Mouse (Mus musculus) limb, embryonic 14.5 days (tissue): Measurements from ENCODE around the gene Rnase13. TPM values are rescaled to one million over a fixed set of nuclear protein-coding genes. Genes with fewer than 3 reads are reported as not detected.

Experiments
- ATAC-seq: fragments of 200-750 bp; cut with Nextera tagmentation; 2 replicates; pipeline ENCODE4 v1.8.0; 2017; ENCODE audit warnings: low read depth, moderate number of reproducible peaks, moderate TSS enrichment; ENCODE audit not compliant: low FRiP score
- DNase-seq: peaks from one replicate; pipeline ENCODE4 v3.0.0-alpha.2; 2015; ENCODE audit warnings: low spot score
- H3K27ac ChIP-seq: fragments of 300-500 bp; sonication (generic); replicated peaks from 2 replicates; pipeline ENCODE4 v1.5.1; 2014; ENCODE audit warnings: low read depth, mild to moderate bottlenecking, low read length, moderate library complexity, mixed read lengths
- H3K27me3 ChIP-seq: fragments of 300-500 bp; sonication (generic); 2 replicates; pipeline ENCODE4 v1.6.1; 2014; ENCODE audit warnings: low read length, mixed read lengths; ENCODE audit not compliant: control insufficient read depth, insufficient read depth
- H3K36me3 ChIP-seq: fragments of 300-500 bp; sonication (generic); 2 replicates; pipeline ENCODE4 v1.6.1; 2014; ENCODE audit warnings: mild to moderate bottlenecking, low read length, moderate library complexity, mixed read lengths; ENCODE audit not compliant: control insufficient read depth, insufficient read depth
- H3K4me1 ChIP-seq: fragments of 300-500 bp; sonication (generic); 2 replicates; pipeline ENCODE4 v1.6.1; 2014; ENCODE audit warnings: antibody characterized with exemption, low read length, mixed read lengths; ENCODE audit not compliant: control insufficient read depth, insufficient read depth
- H3K4me2 ChIP-seq: fragments of 300-500 bp; sonication (generic); replicated peaks from 2 replicates; pipeline ENCODE4 v1.6.1; 2014; ENCODE audit warnings: low read depth, mild to moderate bottlenecking, low read length, moderate library complexity; ENCODE audit not compliant: severe bottlenecking
- H3K4me3 ChIP-seq: fragments of 300-500 bp; sonication (generic); replicated peaks from 2 replicates; pipeline ENCODE4 v1.5.1; 2014; ENCODE audit warnings: low read length
- H3K9ac ChIP-seq: fragments of 300-500 bp; sonication (generic); 2 replicates; pipeline ENCODE4 v1.6.1; 2014; ENCODE audit warnings: mild to moderate bottlenecking, low read depth, low read length, moderate library complexity; ENCODE audit not compliant: severe bottlenecking
- H3K9me3 ChIP-seq: fragments of 300-500 bp; sonication (generic); 2 replicates; pipeline ENCODE4 v1.6.1; 2016; ENCODE audit warnings: low read length; ENCODE audit not compliant: control insufficient read depth
- POLR2A ChIP-seq: fragments of 200-500 bp; IDR thresholded peaks from 2 replicates; pipeline ENCODE4 v1.8.0; 2012; ENCODE audit warnings: inconsistent platforms, mild to moderate bottlenecking, moderate library complexity, borderline replicate concordance; ENCODE audit not compliant: insufficient read depth, insufficient read length; ENCODE audit errors: extremely low read depth
- WGBS: fragments of 180-500 bp; shearing (Covaris S2); extraction: QIAGEN DNeasy Blood & Tissue Kit; methylation state at CpG from one replicate; pipeline ENCODE4 v1.1.7; 2014; 5-methylcytosine and 5-hydroxymethylcytosine counted together
- polyA plus RNA-seq, 2 experiments: library from polyadenylated mRNA; depleted of rRNA in 1 of 2; stranded (reverse) in 1 of 2; unstranded in 1 of 2; fragments of >200 nt; fragmentation: Nextera tagmentation in 1 of 2; extraction: Ambion mirVana in 1 of 2; gene quantifications; 2 replicates each; pipeline versions ENCODE4 v1.2.1 to v1.2.3; 2012 to 2014

The Rnase13 gene
- polyA plus RNA-seq, 2 experiments: not detected

- Histone ChIP-seq H3K9ac (no peak overlapping the region), H3K36me3 (no peaks in the 10 kb centered on the region), H3K4me2 (no peak overlapping the region), H3K27ac (no peak overlapping the region), H3K9me3 (no peaks in the 10 kb centered on the region), H3K4me3 (no peak overlapping the region), H3K27me3 (no peaks in the 10 kb centered on the region), H3K4me1 (peaks cover 4% of the 10 kb centered on the region; the same call in 1 of the 2 replicates)
- 27% methylated on average over 8 of the region's 8 CpGs for WGBS
- TF ChIP-seq POLR2A: no peak
- ATAC-seq (no peak), DNase-seq (no peak)
Measured at GRCm38 (mm10) chr14:51940944-51941560, 18.5 kb upstream of the Rnase13 start.

GRCm38 (mm10) chr14:51939005-51939404 is 16.4 kb upstream of the Rnase13 start:
- 90% methylated on average over 9 of the region's 9 CpGs for whole genome bisulfite sequencing
- Histone ChIP-seq H3K36me3 (no peaks in the 10 kb centered on the region), H3K4me3 (no peak overlapping the region), H3K4me2 (no peak overlapping the region), H3K4me1 (peaks cover 4% of the 10 kb centered on the region; the same call in 1 of the 2 replicates), H3K9ac (no peak overlapping the region), H3K9me3 (no peaks in the 10 kb centered on the region), H3K27me3 (no peaks in the 10 kb centered on the region), H3K27ac (no peak overlapping the region)
- TF ChIP-seq POLR2A: no peak
- no peak for ATAC-seq
- DNase-seq: no peak

DNA sequence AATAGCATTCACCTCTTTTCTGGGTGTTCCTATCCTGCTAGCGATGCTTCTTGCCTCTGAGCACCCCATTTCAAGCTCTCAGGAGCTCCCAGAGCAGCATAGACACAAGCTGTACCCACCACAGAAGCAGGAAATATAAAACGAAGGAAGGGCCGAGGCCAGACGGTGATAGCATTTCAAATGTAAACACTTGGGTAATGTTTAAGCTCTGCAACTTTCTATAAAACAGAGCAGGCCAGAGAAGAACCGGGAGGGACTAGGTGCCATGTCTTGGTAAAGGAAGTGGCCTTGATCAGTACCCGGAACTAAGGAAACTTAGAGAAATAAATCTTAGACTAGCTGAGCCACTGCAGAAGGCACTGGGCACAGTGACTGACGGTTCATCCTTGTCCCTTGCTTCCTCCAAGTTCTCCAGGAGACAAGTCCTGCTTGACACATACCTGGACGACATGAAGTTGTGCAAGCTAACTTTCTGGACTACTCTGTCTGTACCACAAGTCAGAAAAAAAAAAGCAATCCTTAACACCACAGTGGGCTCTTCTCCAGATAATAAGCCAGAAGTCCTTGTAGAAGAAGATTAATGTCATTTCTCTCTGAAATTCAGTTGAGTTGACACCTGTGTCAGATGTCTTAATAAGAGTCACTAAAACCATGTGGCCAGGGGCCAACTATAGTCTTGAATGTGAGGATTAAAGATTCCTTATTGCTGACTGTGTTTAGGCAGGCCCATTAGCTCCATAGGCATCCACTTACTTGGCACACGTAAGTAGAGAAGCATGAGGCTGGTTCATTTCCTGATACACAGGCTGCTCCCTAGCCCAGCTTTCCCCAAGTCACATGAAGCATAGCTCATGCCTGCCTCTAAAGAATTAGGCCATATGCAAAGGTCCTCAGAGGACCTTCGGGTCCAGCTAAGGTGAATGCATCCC is 9.8 kb upstream of the Rnase13 start:
- DNase-seq (no peak), ATAC-seq (no peak)
- H3K4me1 ChIP-seq: peaks cover 2% of the 10 kb centered on the region; the same call in 1 of the 2 replicates

DNA sequence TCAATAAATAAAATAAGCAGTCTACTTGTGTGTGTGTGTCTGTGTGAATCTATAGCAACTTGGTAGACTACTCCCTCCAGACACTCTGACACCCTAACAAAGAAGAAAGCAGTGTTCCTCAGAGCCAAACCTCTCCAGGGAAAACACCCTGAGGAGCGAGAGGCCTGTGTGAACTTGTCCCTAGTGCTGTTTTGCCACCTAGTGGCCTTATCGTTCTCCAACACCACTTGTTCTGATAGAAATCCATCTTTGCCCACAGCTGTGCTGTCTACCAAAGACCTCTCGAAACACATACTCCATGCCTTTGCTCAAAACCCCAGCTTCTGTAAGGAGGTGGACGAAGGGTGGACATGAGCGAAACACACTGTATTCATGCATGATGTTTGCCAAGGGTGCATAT is 8.3 kb upstream of the Rnase13 start:
- no peak overlapping the region for H3K4me3 ChIP-seq
- no peaks in the 10 kb centered on the region for H3K9me3 ChIP-seq
- WGBS: 31% methylated on average over 5 of the region's 5 CpGs
- no peak for TF ChIP-seq POLR2A
- DNase-seq (peak; percentile 85), ATAC-seq (peak; percentile 47; the same call in 1 of the 2 replicates)
- no peak overlapping the region for H3K4me2 ChIP-seq
- no peaks in the 10 kb centered on the region for H3K27me3 ChIP-seq
- H3K9ac ChIP-seq: no peak overlapping the region
- no peak overlapping the region for H3K27ac ChIP-seq
- no peaks in the 10 kb centered on the region for H3K36me3 ChIP-seq
- H3K4me1 ChIP-seq: peaks cover 2% of the 10 kb centered on the region; the same call in 1 of the 2 replicates

More for the DNA sequence above, 9.8 kb upstream of the Rnase13 start:
- no peak overlapping the region for H3K9ac ChIP-seq
- 54% methylated on average over 10 of the region's 10 CpGs for WGBS
- H3K4me2 ChIP-seq: no peak overlapping the region
- H3K36me3 ChIP-seq: no peaks in the 10 kb centered on the region
- H3K27ac ChIP-seq: no peak overlapping the region
- no peaks in the 10 kb centered on the region for H3K9me3 ChIP-seq
- no peaks in the 10 kb centered on the region for H3K27me3 ChIP-seq
- no peak overlapping the region for H3K4me3 ChIP-seq
- no peak for TF ChIP-seq POLR2A

- ATAC-seq (no peak), DNase-seq (no peak)
- WGBS: 64% methylated on average over 9 of the region's 9 CpGs
- Histone ChIP-seq H3K9me3 (no peaks in the 10 kb centered on the region), H3K4me2 (no peak overlapping the region), H3K27me3 (no peaks in the 10 kb centered on the region), H3K27ac (no peak overlapping the region), H3K4me3 (no peak overlapping the region), H3K36me3 (no peaks in the 10 kb centered on the region), H3K4me1 (peaks cover 2% of the 10 kb centered on the region; the same call in 1 of the 2 replicates), H3K9ac (no peak overlapping the region)
- TF ChIP-seq POLR2A: no peak
Measured at GRCm38 (mm10) chr14:51929968-51930367, 7.4 kb upstream of the Rnase13 start.
